Mouse (Mus musculus) forebrain, embryonic 11.5 days (tissue): ENCODE measurements around the gene L3mbtl1. TPM values are rescaled to one million over a fixed set of nuclear protein-coding genes. Genes with fewer than 3 reads are reported as not detected.

ENCODE experiments used
- ATAC-seq: fragments of 200-750 bp; cut with Nextera tagmentation; replicated peaks from 2 replicates; pipeline ENCODE4 v1.8.0; 2017; ENCODE audit warnings: moderate TSS enrichment; ENCODE audit not compliant: low FRiP score
- DNase-seq: peaks from one replicate; pipeline ENCODE4 v3.0.0-alpha.2; 2017; ENCODE audit warnings: low spot score
- H3K27ac ChIP-seq: fragments of 300-500 bp; sonication (generic); 2 replicates; pipeline ENCODE4 v1.5.1; 2014; ENCODE audit warnings: low read depth, low read length
- H3K27me3 ChIP-seq: fragments of 300-500 bp; sonication (generic); 2 replicates; pipeline ENCODE4 v1.6.1; 2014; ENCODE audit warnings: mild to moderate bottlenecking, low read length, mixed read lengths; ENCODE audit not compliant: control insufficient read depth, insufficient read depth
- H3K36me3 ChIP-seq: fragments of 300-500 bp; sonication (generic); 2 replicates; pipeline ENCODE4 v1.6.1; 2014; ENCODE audit warnings: mild to moderate bottlenecking, low read length, moderate library complexity, mixed read lengths; ENCODE audit not compliant: control insufficient read depth, insufficient read depth
- H3K4me1 ChIP-seq: fragments of 300-500 bp; sonication (generic); replicated peaks from 2 replicates; pipeline ENCODE4 v1.6.1; 2014; ENCODE audit warnings: low read length, mixed read lengths; ENCODE audit not compliant: control insufficient read depth, insufficient read depth
- H3K4me2 ChIP-seq: fragments of 300-500 bp; sonication (generic); 2 replicates; pipeline ENCODE4 v1.6.1; 2014; ENCODE audit warnings: low read depth, mild to moderate bottlenecking, low read length, moderate library complexity, mixed read lengths; ENCODE audit not compliant: severe bottlenecking
- H3K4me3 ChIP-seq: fragments of 300-500 bp; sonication (generic); 2 replicates; pipeline ENCODE4 v1.5.1; 2014; ENCODE audit warnings: low read depth, low read length
- H3K9ac ChIP-seq: fragments of 300-500 bp; sonication (generic); 2 replicates; pipeline ENCODE4 v1.6.1; 2014; ENCODE audit warnings: low read length
- H3K9me3 ChIP-seq: fragments of 300-500 bp; sonication (generic); 2 replicates; pipeline ENCODE4 v1.6.1; 2016; ENCODE audit warnings: low read length, mixed read lengths; ENCODE audit not compliant: control insufficient read depth
- WGBS: fragments of 180-500 bp; shearing (Covaris S2); extraction: QIAGEN DNeasy Blood & Tissue Kit; methylation state at CpG from one replicate; pipeline ENCODE4 v1.1.7; 2014; 5-methylcytosine and 5-hydroxymethylcytosine counted together
- polyA plus RNA-seq: library from polyadenylated mRNA; unstranded; fragments of >200 nt; fragmentation: Nextera tagmentation; extraction: Ambion mirVana; gene quantifications from 2 replicates; pipeline ENCODE4 v1.2.1, GENCODE M21; 2014

Gene L3mbtl1
- polyA plus RNA-seq, 1 experiment from 2014 or later = 0.21 TPM

GRCm38 (mm10) chr2:162919926-162920325 is 23.3 kb upstream of the L3mbtl1 start:
- ATAC-seq = no peak
- Histone ChIP-seq H3K4me3 (no peak overlapping the region), H3K27ac (no peak overlapping the region), H3K9me3 (no peaks in the 10 kb centered on the region), H3K9ac (no peak overlapping the region), H3K27me3 (no peaks in the 10 kb centered on the region), H3K36me3 (no peaks in the 10 kb centered on the region), H3K4me2 (no peak overlapping the region), H3K4me1 (no peaks in the 10 kb centered on the region)
- WGBS = 83% methylated on average over 5 of the region's 5 CpGs
- peak; percentile 36 for DNase-seq

- ATAC-seq (no peak), DNase-seq (peak; percentile 64)
- Histone ChIP-seq H3K9me3 (no peaks in the 10 kb centered on the region), H3K4me1 (no peaks in the 10 kb centered on the region), H3K27ac (no peak overlapping the region), H3K4me3 (no peak overlapping the region), H3K27me3 (no peaks in the 10 kb centered on the region), H3K36me3 (no peaks in the 10 kb centered on the region), H3K9ac (no peak overlapping the region), H3K4me2 (no peak overlapping the region)
- 12% methylated on average over 6 of the region's 6 CpGs for WGBS
Observed at GRCm38 (mm10) chr2:162922183-162922582, 21.1 kb upstream of the L3mbtl1 start.

GRCm38 (mm10) chr2:162922834-162923233 is 20.4 kb upstream of the L3mbtl1 start:
- Histone ChIP-seq H3K4me1 (no peaks in the 10 kb centered on the region), H3K9me3 (no peaks in the 10 kb centered on the region), H3K4me2 (no peak overlapping the region), H3K36me3 (no peaks in the 10 kb centered on the region), H3K27me3 (no peaks in the 10 kb centered on the region), H3K4me3 (no peak overlapping the region), H3K9ac (no peak overlapping the region), H3K27ac (no peak overlapping the region)
- DNase-seq = peak; percentile 47
- no peak for ATAC-seq
- WGBS = 78% methylated on average over 5 of the region's 5 CpGs

GRCm38 (mm10) chr2:162924126-162924525 is 19.1 kb upstream of the L3mbtl1 start:
- Histone ChIP-seq H3K9me3 (no peaks in the 10 kb centered on the region), H3K4me1 (no peaks in the 10 kb centered on the region), H3K36me3 (no peaks in the 10 kb centered on the region), H3K27ac (no peak overlapping the region), H3K27me3 (no peaks in the 10 kb centered on the region), H3K4me3 (no peak overlapping the region), H3K4me2 (no peak overlapping the region), H3K9ac (no peak overlapping the region)
- DNase-seq (peak; percentile 14), ATAC-seq (no peak)
- 79% methylated on average over 5 of the region's 5 CpGs for WGBS

- Histone ChIP-seq H3K36me3 (no peaks in the 10 kb centered on the region), H3K4me2 (no peak overlapping the region), H3K27me3 (no peaks in the 10 kb centered on the region), H3K4me1 (0 out of 2 replicates have a peak, but pooled peaks cover 3% of the 10 kb centered on the region), H3K4me3 (no peak overlapping the region), H3K27ac (no peak overlapping the region), H3K9me3 (no peaks in the 10 kb centered on the region), H3K9ac (no peak overlapping the region)
- WGBS = 75% methylated on average over 3 of the region's 3 CpGs
- DNase-seq (peak; percentile 25), ATAC-seq (no peak)
Observed at GRCm38 (mm10) chr2:162927918-162928585, 15.2 kb upstream of the L3mbtl1 start.

- 86% methylated on average over 3 of the region's 3 CpGs for WGBS
- H3K9ac ChIP-seq = no peak overlapping the region
- ATAC-seq (no peak), DNase-seq (peak; percentile 40)
- H3K36me3 ChIP-seq = peaks cover 7% of the 10 kb centered on the region; the same call in 1 of the 2 replicates
- H3K9me3 ChIP-seq = no peaks in the 10 kb centered on the region
- 0 out of 2 replicates have a peak, but pooled peaks cover 3% of the 10 kb centered on the region for H3K4me1 ChIP-seq
- no peaks in the 10 kb centered on the region for H3K27me3 ChIP-seq
- H3K4me3 ChIP-seq = no peak overlapping the region
- H3K4me2 ChIP-seq = no peak overlapping the region
- H3K27ac ChIP-seq = no peak overlapping the region
Observed at GRCm38 (mm10) chr2:162929704-162930103, 13.6 kb upstream of the L3mbtl1 start.

- DNase-seq (no peak), ATAC-seq (peak; percentile 8)
Observed at GRCm38 (mm10) chr2:162930516-162931122, 12.7 kb upstream of the L3mbtl1 start.

GRCm38 (mm10) chr2:162931123-162931673 is 12.1 kb upstream of the L3mbtl1 start, which contains the start of gene Srsf6:
Srsf6 (plus strand) TSS chr2:162931528.
- peak within 1 kb of the TSS; percentile 100 for H3K9ac ChIP-seq
- WGBS = under 1% methylated on average over 35 of the region's 68 CpGs
- no peaks in the 10 kb centered on the region for H3K27me3 ChIP-seq
- H3K4me3 ChIP-seq = peak within 1 kb of the TSS; percentile 100
- ATAC-seq = peak; percentile 90
- H3K9me3 ChIP-seq = no peaks in the 10 kb centered on the region
- H3K4me1 ChIP-seq = 0 out of 2 replicates have a peak, but pooled peaks cover 3% of the 10 kb centered on the region
- peak; percentile 92 for DNase-seq
- H3K27ac ChIP-seq = peak within 1 kb of the TSS; percentile 94
- peak within 1 kb of the TSS; percentile 81 for H3K4me2 ChIP-seq
- peaks cover 8% of the 10 kb centered on the region; the same call in 1 of the 2 replicates for H3K36me3 ChIP-seq

More at GRCm38 (mm10) chr2:162930516-162931122, 12.7 kb upstream of the L3mbtl1 start:
- Histone ChIP-seq H3K27me3 (no peaks in the 10 kb centered on the region), H3K27ac (peak overlapping the region; percentile 94), H3K4me3 (peak overlapping the region; percentile 100), H3K4me1 (0 out of 2 replicates have a peak, but pooled peaks cover 3% of the 10 kb centered on the region), H3K9me3 (no peaks in the 10 kb centered on the region), H3K9ac (peak overlapping the region; percentile 100), H3K4me2 (peak overlapping the region; percentile 59), H3K36me3 (peaks cover 8% of the 10 kb centered on the region; the same call in 1 of the 2 replicates)
- WGBS = 2% methylated on average over 18 of the region's 18 CpGs
